Mouse (Mus musculus): Measurements from ENCODE around the gene Prrg4. TPM values are rescaled to one million over a fixed set of nuclear protein-coding genes. Genes with fewer than 3 reads are reported as not detected.
"Not testable (repeated sequence)": the region's sequence is repeated elsewhere in the genome, so short reads cannot be mapped to it uniquely, and the experiment has no call there.

Gene Prrg4
- total RNA-seq, 2 experiments from 2014 or later = 2.0 to 6.1 TPM

GRCm38 (mm10) chr2:104846638-104847414 is 2.9 kb downstream of the Prrg4 start:
- no peak for ATAC-seq (replicated peaks; ENCODE audit: poor library complexity, severe bottlenecking)

DNA sequence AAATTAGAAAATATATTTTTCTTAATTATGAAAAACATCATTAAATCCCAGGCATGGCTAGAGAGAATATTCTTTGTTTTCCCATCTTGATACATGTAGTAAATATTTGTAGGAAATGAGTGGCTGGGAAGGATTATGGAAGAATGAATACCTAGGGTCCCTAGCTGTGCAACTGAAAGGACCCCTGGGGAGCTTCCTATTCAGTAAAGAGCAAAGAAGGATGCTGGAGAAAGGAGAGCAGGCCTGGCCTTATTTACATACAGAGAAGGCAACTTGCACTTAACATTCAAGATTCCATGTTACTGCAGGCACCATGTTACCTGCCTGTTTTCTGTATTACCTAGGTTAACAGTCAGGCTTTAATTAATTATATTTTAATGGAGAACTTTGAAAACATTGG is 7.1 kb downstream of the Prrg4 start:
- ATAC-seq (replicated peaks; ENCODE audit: poor library complexity, severe bottlenecking) = no peak

- no peak for ATAC-seq (replicated peaks; ENCODE audit: poor library complexity, severe bottlenecking)
Measured at GRCm38 (mm10) chr2:104841736-104842135, 7.9 kb downstream of the Prrg4 start.

DNA sequence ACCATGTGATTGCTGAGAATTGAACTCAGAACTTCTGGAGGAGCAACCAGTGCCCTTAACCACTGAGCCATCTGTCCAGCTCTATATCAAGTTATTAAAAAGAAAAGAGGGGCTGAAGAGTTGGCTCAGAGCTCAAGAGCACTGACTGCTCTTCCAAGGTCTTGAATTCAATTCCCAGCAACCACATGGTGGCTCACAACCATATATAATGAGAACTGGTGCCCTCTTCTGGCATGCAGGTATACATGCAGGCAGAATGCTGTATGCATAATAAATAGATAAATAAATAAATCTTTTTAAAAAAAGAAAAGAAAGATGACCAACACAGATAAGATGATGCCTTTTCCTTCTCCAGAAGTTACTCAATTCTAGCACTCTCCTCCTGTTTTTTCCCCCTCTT is 8.7 kb downstream of the Prrg4 start:
- ATAC-seq (replicated peaks; ENCODE audit: poor library complexity, severe bottlenecking) = no peak

DNA sequence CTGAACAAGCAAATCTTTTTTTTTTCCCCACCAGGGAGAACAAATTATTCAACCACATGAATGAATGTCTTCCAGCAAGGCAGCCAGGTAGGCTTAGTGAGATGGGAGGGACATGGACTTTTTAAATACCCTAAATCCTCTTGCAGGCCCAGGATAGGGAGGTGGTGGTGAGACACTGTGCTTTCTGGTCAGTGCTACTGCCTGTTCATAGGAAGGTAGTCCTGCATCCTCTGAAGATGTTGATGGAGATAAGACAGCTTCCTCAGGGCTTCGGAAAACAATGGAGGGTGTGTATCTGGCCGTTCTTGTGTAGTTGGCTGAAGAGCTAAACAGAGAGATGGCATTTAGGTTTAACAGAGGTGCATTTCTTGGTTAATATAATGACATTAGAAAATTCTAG is 17.2 kb downstream of the Prrg4 start:
- no peak for ATAC-seq (replicated peaks; ENCODE audit: poor library complexity, severe bottlenecking)

DNA sequence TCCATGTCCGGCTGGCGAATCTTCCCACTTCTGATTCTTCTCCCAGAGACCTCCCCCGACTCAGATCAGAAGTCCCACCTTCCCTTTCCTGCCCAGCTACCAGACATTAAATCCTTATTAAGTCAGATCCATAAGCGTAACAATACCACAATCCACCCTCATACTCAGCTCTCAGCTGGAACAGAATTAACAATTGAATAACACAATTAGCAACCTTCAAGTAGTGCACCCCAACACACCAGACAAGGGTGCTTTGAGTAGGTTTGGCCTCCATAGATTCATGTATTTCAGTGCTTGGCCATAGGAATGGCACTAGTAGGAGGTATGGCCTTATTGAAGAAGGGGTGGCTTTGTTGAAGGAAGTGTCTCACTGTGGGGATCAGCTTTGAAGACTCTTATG is 23.5 kb downstream of the Prrg4 start:
- no peak for ATAC-seq (replicated peaks; ENCODE audit: poor library complexity, severe bottlenecking)

DNA sequence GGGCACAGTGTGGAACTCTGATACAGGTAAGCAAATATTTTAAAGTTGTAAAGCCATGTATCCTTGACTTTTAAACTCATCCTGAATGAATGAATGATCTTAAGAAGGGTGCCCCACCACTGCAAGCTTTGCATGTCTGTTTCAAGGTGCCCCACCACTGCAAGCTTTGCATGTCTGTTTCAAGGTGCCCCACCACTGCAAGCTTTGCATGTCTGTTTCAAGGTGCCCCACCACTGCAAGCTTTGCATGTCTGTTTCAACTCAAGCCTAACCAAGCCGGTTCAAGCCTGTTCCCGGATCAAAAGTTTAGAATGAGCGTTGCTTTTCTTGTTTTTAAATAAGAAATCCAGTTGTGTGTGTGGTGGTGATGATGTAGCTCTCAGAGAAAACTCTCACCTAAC is 30.9 kb downstream of the Prrg4 start:
- ATAC-seq (replicated peaks; ENCODE audit: poor library complexity, severe bottlenecking) = not testable (repeated sequence)

DNA sequence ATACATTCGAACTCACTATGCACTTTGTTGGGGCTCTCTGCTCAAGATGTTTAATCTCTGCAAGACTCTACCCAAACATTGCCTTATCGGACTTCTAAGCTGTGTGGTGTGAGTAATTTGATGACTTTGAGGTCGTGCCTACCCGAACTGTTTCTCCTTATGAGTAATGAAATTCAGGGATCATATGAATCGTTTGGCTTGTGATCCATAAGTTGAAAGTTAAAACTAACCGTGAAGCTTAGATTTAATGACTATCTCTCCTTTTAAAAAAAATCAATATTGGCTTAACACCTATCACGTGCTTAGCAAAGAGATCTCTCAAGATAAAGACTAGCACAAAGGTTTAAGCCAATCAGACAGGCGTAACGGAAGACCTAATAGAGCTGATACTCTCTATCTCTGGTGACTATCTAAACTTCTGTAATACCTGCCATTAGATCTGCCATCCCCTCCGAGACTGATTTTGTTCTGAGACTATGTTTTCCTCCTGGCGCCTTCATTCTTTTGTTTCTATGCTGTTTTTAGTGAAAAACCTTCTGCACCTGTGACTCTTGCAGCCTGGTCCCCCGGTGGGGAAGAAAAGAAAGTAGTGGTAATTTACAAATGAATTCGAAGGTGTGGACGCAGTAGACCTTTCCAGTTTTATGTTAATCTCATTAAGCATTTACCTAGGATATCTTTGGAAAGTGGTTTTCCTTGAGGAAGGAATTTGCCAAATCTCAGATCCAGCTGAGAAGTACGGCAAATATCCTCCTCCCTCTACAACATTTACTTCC is 31.9 kb downstream of the Prrg4 start:
- no peak for ATAC-seq (replicated peaks; ENCODE audit: poor library complexity, severe bottlenecking)

GRCm38 (mm10) chr2:104816866-104817439 is 32.7 kb downstream of the Prrg4 start:
- ATAC-seq (replicated peaks; ENCODE audit: poor library complexity, severe bottlenecking) = peak; percentile 79

DNA sequence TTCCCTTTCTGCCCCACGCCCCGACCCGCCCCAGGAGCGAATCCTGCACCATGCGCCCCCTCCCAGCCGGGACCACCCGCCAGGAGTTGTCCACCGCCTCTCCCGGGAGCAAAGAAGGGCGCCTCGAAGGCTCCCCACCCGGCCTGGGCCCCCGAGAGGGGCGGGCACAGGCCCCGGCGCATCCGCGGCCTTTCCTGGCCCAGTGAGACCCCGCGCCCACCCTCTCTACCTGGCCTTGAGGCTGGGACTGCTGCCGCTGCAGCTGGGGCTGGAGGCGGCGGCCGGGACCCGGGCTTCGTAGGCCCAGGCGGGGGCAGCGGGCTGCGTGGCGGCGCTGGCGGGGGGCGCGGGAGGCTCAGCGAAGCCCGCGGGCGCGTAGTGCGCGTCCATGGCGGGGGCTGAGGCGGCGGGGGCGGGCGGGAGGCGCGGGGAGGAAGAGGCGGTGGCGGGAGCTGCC is 33.3 kb downstream of the Prrg4 start, which contains the start of gene Qser1:
Qser1 (minus strand) TSS at position 390 of the 457 bp plus-strand sequence.
- no peak for ATAC-seq (replicated peaks; ENCODE audit: poor library complexity, severe bottlenecking)

GRCm38 (mm10) chr2:104815561-104816370 is 33.9 kb downstream of the Prrg4 start:
- peak; percentile 31 for ATAC-seq (replicated peaks; ENCODE audit: poor library complexity, severe bottlenecking)

- ATAC-seq (replicated peaks; ENCODE audit: poor library complexity, severe bottlenecking) = no peak; the same call in 1 of the 2 replicates
Measured at GRCm38 (mm10) chr2:104814181-104814951, 35.3 kb downstream of the Prrg4 start.

DNA sequence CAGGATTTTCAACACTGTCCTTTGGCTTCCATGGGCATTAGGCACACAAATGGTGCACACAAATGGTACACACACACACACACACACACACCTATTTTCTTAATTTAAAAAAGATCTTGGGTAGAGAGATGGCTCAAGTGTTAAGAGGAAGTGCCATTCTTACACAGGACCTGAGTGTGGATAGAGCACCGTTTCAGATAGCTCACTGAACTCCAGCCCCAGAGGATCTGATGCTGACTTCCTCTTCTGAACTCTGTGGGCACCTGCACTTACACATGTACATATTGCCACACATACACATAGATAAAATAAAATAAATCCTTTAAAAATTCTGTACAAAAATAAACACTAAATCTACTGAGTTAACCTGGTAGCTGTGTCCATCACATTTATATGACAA is 44.2 kb downstream of the Prrg4 start:
- ATAC-seq (replicated peaks; ENCODE audit: poor library complexity, severe bottlenecking) = peak; percentile 99

Other genes starting within 250 kb of the Prrg4 start
- gene Tcp11l1, start 137.7 kb downstream of the Prrg4 start, total RNA-seq (2014; fragmentation: Nextera tagmentation) = 18.3 and 21.3 TPM in 2 replicates
- 7.9 and 10.5 TPM in 2 replicates for gene Tcp11l1, start 137.7 kb downstream of the Prrg4 start, total RNA-seq (2017)
- gene Pin1rt1, start 133.5 kb downstream of the Prrg4 start, total RNA-seq (2014; fragmentation: Nextera tagmentation) = not detected in 2 replicates
- gene Pin1rt1, start 133.5 kb downstream of the Prrg4 start, total RNA-seq (2017) = not detected in 2 replicates
- gene Depdc7, start 107.0 kb downstream of the Prrg4 start, total RNA-seq (2014; fragmentation: Nextera tagmentation) = 2.4 and 2.9 TPM in 2 replicates
- 4.7 and 11.6 TPM in 2 replicates for gene Depdc7, start 107.0 kb downstream of the Prrg4 start, total RNA-seq (2017)
- 44.6 and 49.0 TPM in 2 replicates for gene Qser1, start 33.1 kb downstream of the Prrg4 start, total RNA-seq (2014; fragmentation: Nextera tagmentation)
- gene Qser1, start 33.1 kb downstream of the Prrg4 start, total RNA-seq (2017) = 14.3 and 15.9 TPM in 2 replicates
- gene Ccdc73, start 17.9 kb upstream of the Prrg4 start, total RNA-seq (2014; fragmentation: Nextera tagmentation) = 16.5 TPM in 1 of 2 replicates, not detected in the other
- gene Ccdc73, start 17.9 kb upstream of the Prrg4 start, total RNA-seq (2017) = 12.8 and 18.1 TPM in 2 replicates
- gene Eif3m, start 167.2 kb upstream of the Prrg4 start, total RNA-seq (2014; fragmentation: Nextera tagmentation) = 256 and 295 TPM in 2 replicates
- gene Eif3m, start 167.2 kb upstream of the Prrg4 start, total RNA-seq (2017) = 256 and 317 TPM in 2 replicates
- gene Gm11060, start 242.1 kb upstream of the Prrg4 start, total RNA-seq (2014; fragmentation: Nextera tagmentation) = not detected in 2 replicates
- gene Gm11060, start 242.1 kb upstream of the Prrg4 start, total RNA-seq (2017) = not detected in 2 replicates